Mouse (Mus musculus): ENCODE results near the gene Tmem102.

The Tmem102 gene

DNA sequence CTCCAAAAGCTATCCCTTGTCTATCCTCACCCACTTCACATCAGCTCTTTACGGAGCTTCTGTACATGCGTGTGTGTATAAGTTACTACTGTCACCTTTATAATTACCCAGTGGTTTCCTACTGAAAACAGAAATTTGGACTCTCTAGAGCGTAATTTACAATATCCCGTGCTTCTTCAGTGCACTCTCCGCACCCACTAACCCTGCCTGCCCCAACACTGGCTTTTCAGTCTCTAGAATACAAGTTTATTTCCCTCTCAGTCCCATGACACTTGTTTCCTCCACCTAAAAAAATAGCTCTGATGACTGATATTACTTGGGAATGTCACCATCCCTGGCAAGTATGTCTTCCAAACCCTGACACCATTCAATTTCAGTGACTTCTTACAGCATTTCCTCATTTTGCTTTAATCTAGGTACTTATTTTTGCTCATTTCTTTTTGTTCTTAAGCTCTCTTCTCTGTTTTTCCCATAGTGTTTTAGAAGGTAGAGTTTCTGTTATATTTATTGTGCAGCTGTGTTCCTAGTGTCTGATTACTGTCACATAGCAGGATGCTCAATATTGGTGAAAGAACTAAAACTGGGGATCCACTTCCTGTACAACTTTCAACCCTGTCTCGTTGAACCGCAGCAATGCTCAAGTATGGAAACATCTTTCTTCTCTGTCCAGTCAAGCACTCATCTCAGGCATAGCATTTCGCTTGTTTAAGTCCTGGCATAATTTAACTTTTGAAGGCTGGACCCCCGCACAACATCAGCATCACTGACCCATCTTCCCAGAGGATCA lies 47.9 kb downstream of the Tmem102 start:
- DNase-seq (ENCODE audit: low spot score) = no peak

DNA sequence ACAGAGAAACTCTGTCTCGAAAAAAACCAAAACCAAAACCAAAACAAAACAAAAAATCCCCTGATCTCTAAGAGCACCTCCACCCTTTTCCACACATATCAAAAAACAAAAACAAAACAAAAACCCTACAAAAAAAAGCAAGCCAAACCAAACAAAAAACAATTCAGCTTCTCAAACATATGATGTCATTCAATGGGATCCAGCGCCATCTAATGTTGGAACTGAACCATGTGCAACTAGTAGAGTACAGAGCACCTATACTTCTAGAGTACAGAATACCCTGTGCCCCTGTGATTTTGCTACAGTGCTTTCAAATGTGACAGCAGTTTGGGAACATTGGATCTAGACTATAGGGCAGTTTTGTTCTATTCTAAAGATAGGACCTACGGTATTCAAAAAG lies 50.7 kb downstream of the Tmem102 start:
- DNase-seq (ENCODE audit: low spot score) = peak; percentile 39

DNA sequence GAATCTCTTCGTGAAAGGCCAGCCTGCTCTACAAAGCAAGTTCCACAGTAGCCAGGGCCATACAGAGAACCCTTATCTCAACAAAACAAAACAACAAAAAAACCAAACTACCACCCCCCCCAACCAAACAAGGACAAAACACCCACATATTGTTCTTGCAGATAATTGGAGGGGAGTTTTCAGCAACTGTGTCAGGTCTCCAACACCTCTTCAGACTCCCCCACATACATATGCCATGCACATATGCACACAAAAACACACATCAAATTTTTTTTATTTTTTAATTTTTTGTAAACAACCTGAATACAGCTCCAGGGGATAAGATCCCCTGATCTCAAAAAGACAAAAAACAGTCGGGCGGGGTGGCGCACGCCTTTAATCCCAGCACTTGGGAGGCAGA lies 51.2 kb downstream of the Tmem102 start:
- DNase-seq (ENCODE audit: low spot score) = no peak

Data from urinary bladder, postnatal 14 days (tissue).